Mouse (Mus musculus) stomach, postnatal 0 days (tissue): ENCODE data around the gene Mthfd1. TPM values are rescaled to one million over a fixed set of nuclear protein-coding genes. Genes with fewer than 3 reads are reported as not detected.
A peak's percentile ranks its signal among the peaks of the same experiment; 100 is the strongest.

ENCODE experiments used
- ATAC-seq: fragments of 200-750 bp; cut with Nextera tagmentation; 2 replicates; pipeline ENCODE4 v1.8.0; 2017; ENCODE audit not compliant: low FRiP score, low TSS enrichment
- DNase-seq: peaks from one replicate; pipeline ENCODE4 v3.0.0-alpha.2; 2016; ENCODE audit warnings: low spot score
- H3K27ac ChIP-seq: fragments of 300-500 bp; sonication (generic); replicated peaks from 2 replicates; pipeline ENCODE4 v1.5.1; 2014; ENCODE audit warnings: mild to moderate bottlenecking, control low read depth
- H3K27me3 ChIP-seq: fragments of 300-500 bp; sonication (generic); 2 replicates; pipeline ENCODE4 v1.6.1; 2014; ENCODE audit warnings: low read length; ENCODE audit not compliant: control insufficient read depth, insufficient read depth
- H3K36me3 ChIP-seq: fragments of 300-500 bp; sonication (generic); 2 replicates; pipeline ENCODE4 v1.6.1; 2014; ENCODE audit warnings: low read length, mixed read lengths; ENCODE audit not compliant: control insufficient read depth, insufficient read depth
- H3K4me1 ChIP-seq: fragments of 300-500 bp; sonication (generic); replicated peaks from 2 replicates; pipeline ENCODE4 v1.6.1; 2014; ENCODE audit warnings: antibody characterized with exemption; ENCODE audit not compliant: control insufficient read depth, insufficient read depth
- H3K4me2 ChIP-seq: fragments of 300-500 bp; sonication (generic); replicated peaks from 2 replicates; pipeline ENCODE4 v1.6.1; 2014; ENCODE audit warnings: low read depth, mild to moderate bottlenecking, control low read depth, moderate library complexity
- H3K4me3 ChIP-seq: fragments of 300-500 bp; sonication (generic); 2 replicates; pipeline ENCODE4 v1.5.1; 2014; ENCODE audit warnings: low read depth, low read length, control low read depth
- H3K9ac ChIP-seq: fragments of 300-500 bp; sonication (generic); 2 replicates; pipeline ENCODE4 v1.6.1; 2014; ENCODE audit warnings: mild to moderate bottlenecking, low read length, control low read depth, mixed read lengths
- H3K9me3 ChIP-seq: fragments of 300-500 bp; sonication (generic); 2 replicates; pipeline ENCODE4 v1.6.1; 2016; ENCODE audit warnings: low read length; ENCODE audit not compliant: control insufficient read depth
- CTCF ChIP-seq: IDR thresholded peaks from 2 replicates; pipeline ENCODE4 v1.5.1; 2016; ENCODE audit warnings: antibody characterized with exemption, low read depth, mild to moderate bottlenecking, moderate library complexity
- EP300 ChIP-seq: optimal IDR thresholded peaks from 2 replicates; pipeline ENCODE3; 2016; ENCODE audit warnings: antibody characterized with exemption
- WGBS: fragments of 180-500 bp; shearing (Covaris S2); extraction: QIAGEN DNeasy Blood & Tissue Kit; methylation state at CpG from one replicate; pipeline ENCODE4 v1.1.7; 2014; 5-methylcytosine and 5-hydroxymethylcytosine counted together
- polyA plus RNA-seq: library from polyadenylated mRNA; unstranded; fragments of >200 nt; fragmentation: Nextera tagmentation; extraction: Ambion mirVana; gene quantifications from 2 replicates; pipeline ENCODE4 v1.2.1, GENCODE M21; 2015

Gene Mthfd1
- polyA plus RNA-seq, 1 experiment from 2014 or later: 28.9 TPM

GRCm38 (mm10) chr12:76368790-76369205 lies 113.7 kb downstream of the Mthfd1 start:
- TF ChIP-seq EP300 (no peak), CTCF (no peak)
- DNase-seq: peak; percentile 62
- Histone ChIP-seq H3K4me3 (peak overlapping the region; percentile 96), H3K27ac (peak overlapping the region; percentile 100), H3K9me3 (no peaks in the 10 kb centered on the region), H3K9ac (peak overlapping the region; percentile 98), H3K4me2 (peak overlapping the region; percentile 68), H3K27me3 (no peaks in the 10 kb centered on the region), H3K36me3 (no peaks in the 10 kb centered on the region), H3K4me1 (0 out of 2 replicates have a peak, but pooled peaks cover 2% of the 10 kb centered on the region)
- peak; percentile 32; the same call in 1 of the 2 replicates for ATAC-seq
- 1% methylated on average over 26 of the region's 26 CpGs for WGBS

Other genes with a start within 250 kb of the Mthfd1 start
- gene Esr2, start 78.0 kb upstream of the Mthfd1 start, polyA plus RNA-seq: 0.04 and 0.05 TPM in 2 replicates
- gene Tex21, start 8.6 kb upstream of the Mthfd1 start, polyA plus RNA-seq: not detected in 2 replicates
- gene Akap5, start 69.6 kb downstream of the Mthfd1 start, polyA plus RNA-seq: 2.0 and 2.2 TPM in 2 replicates
- gene Zbtb25, start 114.3 kb downstream of the Mthfd1 start, polyA plus RNA-seq: 7.0 and 7.4 TPM in 2 replicates
- 4.8 and 5.0 TPM in 2 replicates for gene Zbtb1, start 115.0 kb downstream of the Mthfd1 start, polyA plus RNA-seq
- 18.8 and 18.9 TPM in 2 replicates for gene Hspa2, start 148.9 kb downstream of the Mthfd1 start, polyA plus RNA-seq
- 3.5 and 4.9 TPM in 2 replicates for gene Ppp1r36, start 162.2 kb downstream of the Mthfd1 start, polyA plus RNA-seq